In the genomic region with DNA sequence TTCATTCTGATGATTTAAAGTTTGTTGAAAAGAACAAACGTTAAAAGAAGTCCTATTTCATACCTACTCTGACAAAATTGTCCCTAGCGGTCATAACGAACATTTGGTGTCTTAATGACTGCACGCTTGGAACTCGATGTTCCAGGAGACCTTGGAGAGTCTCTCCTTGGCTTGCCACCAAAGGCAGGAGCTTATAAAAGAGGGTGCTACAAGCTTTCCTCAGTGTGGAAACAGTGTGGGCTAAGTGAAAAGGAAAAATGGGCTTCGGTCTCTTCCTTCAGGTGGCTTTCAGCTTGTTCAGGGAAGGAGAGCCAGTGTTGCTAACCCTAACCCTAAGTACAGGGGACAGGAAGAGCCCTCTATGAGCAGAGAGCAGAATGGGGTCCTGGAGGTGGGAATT, we compare ENCODE assay signal across 15 mouse cellular contexts.
DNase-seq lines count a peak whose midpoint lies in the region; ATAC-seq and TF ChIP-seq lines count a peak whose summit lies in the region.
"Had no signal": no experiment of that assay in that cellular context is flagged by ENCODE, and none has a peak within 500 bp of the region (broad histone marks: within the 10 kb centered on the region; RNA-seq: fewer than 3 reads in every experiment).

No protein-coding gene starts in this region.

- no peak for ATAC-seq in heart, embryonic 11.5 days (replicated peaks; ENCODE audit: insufficient number of reproducible peaks, low FRiP score, low TSS enrichment)
- ATAC-seq in liver, embryonic 11.5 days (replicated peaks; ENCODE audit: low FRiP score): no peak
- no peak for ATAC-seq in liver, postnatal 0 days
- ATAC-seq in liver, embryonic 14.5 days (ENCODE audit: insufficient read depth): no peak
- ATAC-seq in intestine, embryonic 16.5 days: no peak
- ATAC-seq: forebrain, embryonic 15.5 days; intestine, postnatal 0 days had no signal

- H3K4me1 ChIP-seq in heart, embryonic 11.5 days (ENCODE audit: control insufficient read depth, insufficient read depth, low read length): no peaks in the 10 kb centered on the region
- peaks cover 5% of the 10 kb centered on the region; the same call in 1 of the 2 replicates for H3K4me1 ChIP-seq in liver, embryonic 11.5 days (replicated peaks; ENCODE audit: control insufficient read depth, insufficient read depth, low read length)
- peaks cover 2% of the 10 kb centered on the region; the same call in 1 of the 2 replicates for H3K4me1 ChIP-seq in liver, postnatal 0 days (ENCODE audit: insufficient read depth)
- peaks cover 21 to 27% of the 10 kb centered on the region in 2 experiments for H3K4me1 ChIP-seq in liver, embryonic 14.5 days (replicated peaks; ENCODE audit: control insufficient read depth in 2 of 2, insufficient read depth in 2 of 2, low read length in 1 of 2)
- H3K4me1 ChIP-seq in intestine, embryonic 16.5 days (ENCODE audit: control insufficient read depth, insufficient read depth, low read length): no peaks in the 10 kb centered on the region
- H3K4me1 ChIP-seq: hindbrain, embryonic 10.5 days; midbrain, embryonic 12.5 days had no signal

- no peak overlapping the region for H3K4me3 ChIP-seq in heart, embryonic 11.5 days (ENCODE audit: low read depth, low read length)
- H3K4me3 ChIP-seq in liver, embryonic 11.5 days (ENCODE audit: low read depth, low read length): no peak overlapping the region
- H3K4me3 ChIP-seq in liver, postnatal 0 days (ENCODE audit: low read depth, low read length): no peak overlapping the region
- H3K4me3 ChIP-seq in liver, embryonic 14.5 days (ENCODE audit: insufficient read depth in 1 of 2, low read depth in 2 of 2, low read length in 2 of 2): no peak overlapping the region
- no peak overlapping the region for H3K4me3 ChIP-seq in intestine, embryonic 16.5 days (ENCODE audit: low read length)
- H3K4me3 ChIP-seq: forebrain, embryonic 15.5 days; hindbrain, embryonic 10.5 days; midbrain, embryonic 12.5 days had no signal

- no peaks in the 10 kb centered on the region for H3K9me3 ChIP-seq in heart, embryonic 11.5 days (replicated peaks; ENCODE audit: control insufficient read depth, low read length)
- no peaks in the 10 kb centered on the region for H3K9me3 ChIP-seq in liver, embryonic 11.5 days (ENCODE audit: control insufficient read depth, low read length)
- H3K9me3 ChIP-seq in liver, postnatal 0 days (ENCODE audit: low read length): no peaks in the 10 kb centered on the region
- no peaks in the 10 kb centered on the region for H3K9me3 ChIP-seq in liver, embryonic 14.5 days (ENCODE audit: control insufficient read depth, low read length)
- no peaks in the 10 kb centered on the region for H3K9me3 ChIP-seq in intestine, embryonic 16.5 days (ENCODE audit: control insufficient read depth, low read length)
- H3K9me3 ChIP-seq: forebrain, embryonic 15.5 days; hindbrain, embryonic 10.5 days; midbrain, embryonic 12.5 days had no signal

- H3K4me2 ChIP-seq in heart, embryonic 11.5 days: no peak overlapping the region
- no peak overlapping the region for H3K4me2 ChIP-seq in liver, embryonic 11.5 days
- H3K4me2 ChIP-seq in liver, postnatal 0 days (ENCODE audit: low read depth, low read length): no peak overlapping the region
- H3K4me2 ChIP-seq in liver, embryonic 14.5 days (ENCODE audit: low read depth): peak overlapping the region; percentile 46
- H3K4me2 ChIP-seq in intestine, embryonic 16.5 days (ENCODE audit: low read depth, low read length): no peak overlapping the region
- H3K4me2 ChIP-seq: forebrain, embryonic 15.5 days; lung, embryonic 14.5 days; midbrain, embryonic 12.5 days had no signal

- H3K36me3 ChIP-seq in heart, embryonic 11.5 days (ENCODE audit: control insufficient read depth, insufficient read depth, low read length): no peaks in the 10 kb centered on the region
- no peaks in the 10 kb centered on the region for H3K36me3 ChIP-seq in liver, embryonic 11.5 days (ENCODE audit: control insufficient read depth, insufficient read depth, low read length)
- H3K36me3 ChIP-seq in liver, postnatal 0 days (replicated peaks; ENCODE audit: insufficient read depth, low read length): no peaks in the 10 kb centered on the region
- no peaks in the 10 kb centered on the region for H3K36me3 ChIP-seq in liver, embryonic 14.5 days (replicated peaks; ENCODE audit: control insufficient read depth, insufficient read depth, low read depth)
- H3K36me3 ChIP-seq in intestine, embryonic 16.5 days (ENCODE audit: control insufficient read depth, insufficient read depth, low read length): no peaks in the 10 kb centered on the region
- H3K36me3 ChIP-seq: forebrain, embryonic 15.5 days had no signal

- H3K27ac ChIP-seq in heart, embryonic 11.5 days (ENCODE audit: low read depth, low read length): peak overlapping the region; percentile 42; the same call in 1 of the 2 replicates
- H3K27ac ChIP-seq in liver, embryonic 11.5 days (ENCODE audit: low read depth, low read length): 0 out of 2 replicates have a peak overlapping the region, but pooled peaks have one; percentile 0
- H3K27ac ChIP-seq in liver, postnatal 0 days (ENCODE audit: low read depth): no peak overlapping the region
- H3K27ac ChIP-seq in liver, embryonic 14.5 days: peak overlapping the region; percentile 69
- H3K27ac ChIP-seq in intestine, embryonic 16.5 days (ENCODE audit: low read length): no peak overlapping the region
- H3K27ac ChIP-seq: forebrain, embryonic 15.5 days; hindbrain, embryonic 10.5 days; midbrain, embryonic 12.5 days had no signal

- TF ChIP-seq CTCF in liver, postnatal 0 days (IDR thresholded peaks at IDR 0.05; ENCODE audit: low read depth): no peak
- no peak for TF ChIP-seq CTCF in liver, embryonic 14.5 days (IDR thresholded peaks at IDR 0.05; ENCODE audit: low read depth)

- no peak overlapping the region for H3K9ac ChIP-seq in heart, embryonic 11.5 days (ENCODE audit: low read depth, low read length)
- no peak overlapping the region for H3K9ac ChIP-seq in liver, embryonic 11.5 days (ENCODE audit: low read depth, low read length)
- no peak overlapping the region for H3K9ac ChIP-seq in liver, postnatal 0 days (replicated peaks)
- H3K9ac ChIP-seq in liver, embryonic 14.5 days (replicated peaks): peak overlapping the region; percentile 49
- no peak overlapping the region for H3K9ac ChIP-seq in intestine, embryonic 16.5 days (ENCODE audit: low read depth, low read length)
- H3K9ac ChIP-seq: forebrain, embryonic 15.5 days; lung, embryonic 14.5 days; midbrain, embryonic 12.5 days had no signal

- peak; percentile 56 for DNase-seq in adrenal gland, postnatal 10 days
- no peak for DNase-seq in adrenal gland, adult 8-10 months
- DNase-seq in heart, postnatal 4 days: no peak
- no peak for DNase-seq in liver, embryonic 11.5 days (ENCODE audit: low spot score)
- no peak for DNase-seq in liver, postnatal 0 days
- DNase-seq in liver, embryonic 14.5 days (ENCODE audit: low read depth in 3 of 3, low spot score in 3 of 3): no peak
- DNase-seq: cerebellum, adult 2 months; thymus, postnatal 14 days had no signal

- H3K27me3 ChIP-seq in heart, embryonic 11.5 days (ENCODE audit: control insufficient read depth, insufficient read depth, low read length): no peaks in the 10 kb centered on the region
- H3K27me3 ChIP-seq in liver, embryonic 11.5 days (replicated peaks; ENCODE audit: control insufficient read depth, insufficient read depth, low read length): no peaks in the 10 kb centered on the region
- H3K27me3 ChIP-seq in liver, postnatal 0 days (ENCODE audit: insufficient read depth, low read length): no peaks in the 10 kb centered on the region
- no peaks in the 10 kb centered on the region for H3K27me3 ChIP-seq in liver, embryonic 14.5 days (ENCODE audit: control insufficient read depth, insufficient read depth, low read length)
- H3K27me3 ChIP-seq in intestine, embryonic 16.5 days (replicated peaks; ENCODE audit: control insufficient read depth, insufficient read depth, low read length): no peaks in the 10 kb centered on the region
- H3K27me3 ChIP-seq: forebrain, embryonic 15.5 days; midbrain, embryonic 12.5 days had no signal

- 87% methylated on average over 6 of the region's 6 CpGs for WGBS in heart, embryonic 11.5 days (ENCODE audit: insufficient replicate concordance)
- WGBS in liver, embryonic 11.5 days: 86% methylated on average over 6 of the region's 6 CpGs
- 80% methylated on average over 6 of the region's 6 CpGs for WGBS in liver, postnatal 0 days (ENCODE audit: insufficient replicate concordance)
- 70% methylated on average over 6 of the region's 6 CpGs for WGBS in liver, embryonic 14.5 days (ENCODE audit: insufficient replicate concordance)
- 88% methylated on average over 6 of the region's 6 CpGs for WGBS in intestine, embryonic 16.5 days

- no peak for TF ChIP-seq EP300 in liver, postnatal 0 days (IDR thresholded peaks at IDR 0.05; ENCODE audit: low read depth)
- TF ChIP-seq EP300 in liver, embryonic 14.5 days (IDR thresholded peaks at IDR 0.05; ENCODE audit: low read depth): no peak

Comparison
In these comparisons a context has a peak if more than half of its experiments do, and no peak if none do; other contexts are left out.
1. H3K27ac ChIP-seq: peak in heart, embryonic 11.5 days (single experiment), liver, embryonic 11.5 days (single experiment) and liver, embryonic 14.5 days (single experiment); none in liver, postnatal 0 days (single experiment) and intestine, embryonic 16.5 days (single experiment).